Mouse (Mus musculus): Measurements from ENCODE around the gene Sap30bp. TPM values are rescaled to one million over a fixed set of nuclear protein-coding genes. Genes with fewer than 3 reads are reported as not detected.

Sap30bp gene
- polyA plus RNA-seq (2014; fragmentation: Nextera tagmentation; extraction: Ambion mirVana): 48.4 and 49.9 TPM in 2 replicates

- Histone ChIP-seq H3K4me1 (ENCODE audit: control insufficient read depth, insufficient read depth, low read length) (peaks cover 17% of the 10 kb centered on the region), H3K36me3 (ENCODE audit: control insufficient read depth, insufficient read depth, low read length) (peaks cover 29% of the 10 kb centered on the region), H3K4me3 (replicated peaks; ENCODE audit: low read depth, low read length) (peak within 1 kb of the TSS; percentile 97), H3K27ac (replicated peaks; ENCODE audit: low read depth, low read length) (peak within 1 kb of the TSS; percentile 66), H3K9ac (replicated peaks; ENCODE audit: low read length) (peak within 1 kb of the TSS; percentile 84), H3K27me3 (ENCODE audit: control insufficient read depth, insufficient read depth, low read length) (no peaks in the 10 kb centered on the region), H3K9me3 (ENCODE audit: control insufficient read depth, low read length) (no peaks in the 10 kb centered on the region), H3K4me2 (ENCODE audit: low read length) (peak within 1 kb of the TSS; percentile 85)
- DNase-seq: peak; percentile 100
- peak; percentile 94 for ATAC-seq (ENCODE audit: low FRiP score, low TSS enrichment)
- WGBS: under 1% methylated on average over 28 of the region's 28 CpGs
Measured at GRCm38 (mm10) chr11:115933108-115933746, at the start of gene Sap30bp, which contains the start of gene Recql5. Gene Sap30bp (plus strand): TSS chr11:115933282. Gene Recql5 (minus strand): TSS chr11:115933477.

DNA sequence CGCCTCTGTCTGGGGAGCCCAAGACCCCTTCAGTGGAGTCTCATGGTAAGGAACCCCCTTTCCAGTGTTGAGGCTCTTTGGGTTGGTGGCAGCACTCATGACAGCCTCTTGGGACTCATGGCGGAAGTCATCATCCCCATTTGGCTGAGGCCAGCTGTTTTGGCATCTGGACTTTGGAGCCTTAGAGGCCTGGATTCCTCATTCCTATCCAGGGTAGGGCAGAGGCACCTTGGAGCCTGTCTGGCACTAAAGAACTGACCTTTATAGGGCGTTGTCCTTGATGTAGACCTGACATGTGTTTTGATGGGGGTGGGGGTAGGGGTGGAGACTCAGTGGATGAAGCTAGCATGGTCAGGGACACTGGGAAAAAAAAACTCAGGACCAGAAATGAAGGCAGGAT, 48.7 kb upstream of the Sap30bp start:
- no peak overlapping the region for H3K27ac ChIP-seq (replicated peaks; ENCODE audit: low read depth, low read length)
- H3K4me3 ChIP-seq (replicated peaks; ENCODE audit: low read depth, low read length): no peak overlapping the region
- 94% methylated on average over 3 of the region's 3 CpGs for WGBS
- no peaks in the 10 kb centered on the region for H3K27me3 ChIP-seq (ENCODE audit: control insufficient read depth, insufficient read depth, low read length)
- no peaks in the 10 kb centered on the region for H3K4me1 ChIP-seq (ENCODE audit: control insufficient read depth, insufficient read depth, low read length)
- H3K9ac ChIP-seq (replicated peaks; ENCODE audit: low read length): no peak overlapping the region
- no peak for ATAC-seq (ENCODE audit: low FRiP score, low TSS enrichment)
- no peaks in the 10 kb centered on the region for H3K36me3 ChIP-seq (ENCODE audit: control insufficient read depth, insufficient read depth, low read length)
- H3K4me2 ChIP-seq (ENCODE audit: low read length): no peak overlapping the region
- no peaks in the 10 kb centered on the region for H3K9me3 ChIP-seq (ENCODE audit: control insufficient read depth, low read length)
- DNase-seq: no peak

DNA sequence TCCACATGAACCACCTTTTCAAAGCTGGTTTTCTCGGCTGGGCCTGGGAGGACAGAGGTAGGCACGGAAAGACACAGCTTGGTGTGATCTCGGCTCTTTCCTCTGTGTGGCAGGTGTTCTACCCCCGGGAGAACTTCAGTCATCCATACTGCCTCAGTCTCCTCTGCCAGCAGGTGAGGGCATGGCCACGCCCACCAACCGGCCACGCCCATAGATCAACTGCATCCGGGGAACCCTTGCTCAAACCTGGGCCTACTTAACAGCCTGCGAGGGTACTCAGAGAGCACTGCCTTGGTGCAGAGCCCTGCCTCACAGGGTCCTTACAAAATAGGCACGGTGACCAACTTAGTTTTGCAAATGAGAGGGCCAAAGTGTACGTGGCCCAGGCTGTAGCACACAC, 47.8 kb upstream of the Sap30bp start:
- H3K4me3 ChIP-seq (replicated peaks; ENCODE audit: low read depth, low read length): no peak overlapping the region
- 70% methylated on average over 11 of the region's 11 CpGs for WGBS
- H3K27ac ChIP-seq (replicated peaks; ENCODE audit: low read depth, low read length): no peak overlapping the region
- H3K9me3 ChIP-seq (ENCODE audit: control insufficient read depth, low read length): no peaks in the 10 kb centered on the region
- H3K4me2 ChIP-seq (ENCODE audit: low read length): no peak overlapping the region
- no peaks in the 10 kb centered on the region for H3K4me1 ChIP-seq (ENCODE audit: control insufficient read depth, insufficient read depth, low read length)
- H3K9ac ChIP-seq (replicated peaks; ENCODE audit: low read length): no peak overlapping the region
- ATAC-seq (ENCODE audit: low FRiP score, low TSS enrichment) (no peak), DNase-seq (no peak)
- H3K36me3 ChIP-seq (ENCODE audit: control insufficient read depth, insufficient read depth, low read length): no peaks in the 10 kb centered on the region
- no peaks in the 10 kb centered on the region for H3K27me3 ChIP-seq (ENCODE audit: control insufficient read depth, insufficient read depth, low read length)

GRCm38 (mm10) chr11:115886446-115886845, 46.6 kb upstream of the Sap30bp start:
- H3K36me3 ChIP-seq (ENCODE audit: control insufficient read depth, insufficient read depth, low read length): no peaks in the 10 kb centered on the region
- no peak overlapping the region for H3K9ac ChIP-seq (replicated peaks; ENCODE audit: low read length)
- H3K4me3 ChIP-seq (replicated peaks; ENCODE audit: low read depth, low read length): no peak overlapping the region
- H3K9me3 ChIP-seq (ENCODE audit: control insufficient read depth, low read length): no peaks in the 10 kb centered on the region
- H3K4me2 ChIP-seq (ENCODE audit: low read length): no peak overlapping the region
- 89% methylated on average over 11 of the region's 11 CpGs for WGBS
- no peaks in the 10 kb centered on the region for H3K4me1 ChIP-seq (ENCODE audit: control insufficient read depth, insufficient read depth, low read length)
- no peak for DNase-seq
- no peaks in the 10 kb centered on the region for H3K27me3 ChIP-seq (ENCODE audit: control insufficient read depth, insufficient read depth, low read length)
- no peak overlapping the region for H3K27ac ChIP-seq (replicated peaks; ENCODE audit: low read depth, low read length)
- ATAC-seq (ENCODE audit: low FRiP score, low TSS enrichment): no peak

- H3K9ac ChIP-seq (replicated peaks; ENCODE audit: low read length): no peak overlapping the region; the same call in 1 of the 2 replicates
- WGBS: 78% methylated on average over 5 of the region's 5 CpGs
- H3K27ac ChIP-seq (replicated peaks; ENCODE audit: low read depth, low read length): no peak overlapping the region
- ATAC-seq (ENCODE audit: low FRiP score, low TSS enrichment) (no peak), DNase-seq (no peak)
- H3K36me3 ChIP-seq (ENCODE audit: control insufficient read depth, insufficient read depth, low read length): peaks cover 6% of the 10 kb centered on the region; the same call in 1 of the 2 replicates
- no peaks in the 10 kb centered on the region for H3K4me1 ChIP-seq (ENCODE audit: control insufficient read depth, insufficient read depth, low read length)
- no peak overlapping the region for H3K4me3 ChIP-seq (replicated peaks; ENCODE audit: low read depth, low read length)
- no peak overlapping the region for H3K4me2 ChIP-seq (ENCODE audit: low read length)
- no peaks in the 10 kb centered on the region for H3K9me3 ChIP-seq (ENCODE audit: control insufficient read depth, low read length)
- no peaks in the 10 kb centered on the region for H3K27me3 ChIP-seq (ENCODE audit: control insufficient read depth, insufficient read depth, low read length)
Measured at GRCm38 (mm10) chr11:115888020-115888419, 45.1 kb upstream of the Sap30bp start.

GRCm38 (mm10) chr11:115889159-115889558, 43.9 kb upstream of the Sap30bp start:
- Histone ChIP-seq H3K9me3 (ENCODE audit: control insufficient read depth, low read length) (no peaks in the 10 kb centered on the region), H3K4me2 (ENCODE audit: low read length) (no peak overlapping the region), H3K36me3 (ENCODE audit: control insufficient read depth, insufficient read depth, low read length) (peaks cover 16% of the 10 kb centered on the region), H3K27ac (replicated peaks; ENCODE audit: low read depth, low read length) (no peak overlapping the region), H3K4me1 (ENCODE audit: control insufficient read depth, insufficient read depth, low read length) (no peaks in the 10 kb centered on the region), H3K9ac (replicated peaks; ENCODE audit: low read length) (no peak overlapping the region), H3K4me3 (replicated peaks; ENCODE audit: low read depth, low read length) (no peak overlapping the region), H3K27me3 (ENCODE audit: control insufficient read depth, insufficient read depth, low read length) (no peaks in the 10 kb centered on the region)
- no peak for ATAC-seq (ENCODE audit: low FRiP score, low TSS enrichment)
- WGBS: 90% methylated on average over 6 of the region's 6 CpGs
- DNase-seq: no peak

- H3K4me3 ChIP-seq (replicated peaks; ENCODE audit: low read depth, low read length): no peak overlapping the region
- no peak overlapping the region for H3K4me2 ChIP-seq (ENCODE audit: low read length)
- H3K9me3 ChIP-seq (ENCODE audit: control insufficient read depth, low read length): no peaks in the 10 kb centered on the region
- H3K4me1 ChIP-seq (ENCODE audit: control insufficient read depth, insufficient read depth, low read length): no peaks in the 10 kb centered on the region
- no peaks in the 10 kb centered on the region for H3K27me3 ChIP-seq (ENCODE audit: control insufficient read depth, insufficient read depth, low read length)
- WGBS: 58% methylated on average over 6 of the region's 6 CpGs
- H3K36me3 ChIP-seq (ENCODE audit: control insufficient read depth, insufficient read depth, low read length): peaks cover 44% of the 10 kb centered on the region
- ATAC-seq (ENCODE audit: low FRiP score, low TSS enrichment) (no peak), DNase-seq (no peak)
- no peak overlapping the region for H3K9ac ChIP-seq (replicated peaks; ENCODE audit: low read length)
- no peak overlapping the region for H3K27ac ChIP-seq (replicated peaks; ENCODE audit: low read depth, low read length)
Measured at GRCm38 (mm10) chr11:115892213-115892612, 40.9 kb upstream of the Sap30bp start.

DNA sequence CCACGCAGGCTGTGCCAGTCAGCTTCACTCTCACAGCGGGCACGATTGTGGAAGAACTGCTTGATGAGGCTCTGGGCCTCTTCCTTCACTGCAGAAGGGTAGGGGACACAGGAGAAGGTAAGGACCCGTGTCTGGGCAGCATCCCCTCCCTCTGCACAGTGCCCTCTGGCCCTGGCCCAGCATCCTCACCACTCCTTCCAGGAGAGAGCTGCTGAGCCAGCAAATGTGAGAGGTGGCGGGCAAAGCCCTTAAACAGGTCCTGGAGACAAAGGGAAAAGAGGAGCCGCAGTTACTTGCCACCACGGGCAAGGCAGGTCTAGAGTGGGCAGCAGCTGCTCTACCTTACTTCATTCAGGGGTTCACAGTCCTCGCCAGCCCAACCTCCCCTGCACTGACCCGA, 40.0 kb upstream of the Sap30bp start:
- H3K27ac ChIP-seq (replicated peaks; ENCODE audit: low read depth, low read length): no peak overlapping the region
- no peak for ATAC-seq (ENCODE audit: low FRiP score, low TSS enrichment)
- no peaks in the 10 kb centered on the region for H3K9me3 ChIP-seq (ENCODE audit: control insufficient read depth, low read length)
- no peak overlapping the region for H3K4me3 ChIP-seq (replicated peaks; ENCODE audit: low read depth, low read length)
- no peak overlapping the region for H3K9ac ChIP-seq (replicated peaks; ENCODE audit: low read length)
- no peaks in the 10 kb centered on the region for H3K27me3 ChIP-seq (ENCODE audit: control insufficient read depth, insufficient read depth, low read length)
- 89% methylated on average over 9 of the region's 9 CpGs for WGBS
- H3K4me2 ChIP-seq (ENCODE audit: low read length): no peak overlapping the region
- H3K4me1 ChIP-seq (ENCODE audit: control insufficient read depth, insufficient read depth, low read length): no peaks in the 10 kb centered on the region
- H3K36me3 ChIP-seq (ENCODE audit: control insufficient read depth, insufficient read depth, low read length): peaks cover 44% of the 10 kb centered on the region
- no peak for DNase-seq

DNA sequence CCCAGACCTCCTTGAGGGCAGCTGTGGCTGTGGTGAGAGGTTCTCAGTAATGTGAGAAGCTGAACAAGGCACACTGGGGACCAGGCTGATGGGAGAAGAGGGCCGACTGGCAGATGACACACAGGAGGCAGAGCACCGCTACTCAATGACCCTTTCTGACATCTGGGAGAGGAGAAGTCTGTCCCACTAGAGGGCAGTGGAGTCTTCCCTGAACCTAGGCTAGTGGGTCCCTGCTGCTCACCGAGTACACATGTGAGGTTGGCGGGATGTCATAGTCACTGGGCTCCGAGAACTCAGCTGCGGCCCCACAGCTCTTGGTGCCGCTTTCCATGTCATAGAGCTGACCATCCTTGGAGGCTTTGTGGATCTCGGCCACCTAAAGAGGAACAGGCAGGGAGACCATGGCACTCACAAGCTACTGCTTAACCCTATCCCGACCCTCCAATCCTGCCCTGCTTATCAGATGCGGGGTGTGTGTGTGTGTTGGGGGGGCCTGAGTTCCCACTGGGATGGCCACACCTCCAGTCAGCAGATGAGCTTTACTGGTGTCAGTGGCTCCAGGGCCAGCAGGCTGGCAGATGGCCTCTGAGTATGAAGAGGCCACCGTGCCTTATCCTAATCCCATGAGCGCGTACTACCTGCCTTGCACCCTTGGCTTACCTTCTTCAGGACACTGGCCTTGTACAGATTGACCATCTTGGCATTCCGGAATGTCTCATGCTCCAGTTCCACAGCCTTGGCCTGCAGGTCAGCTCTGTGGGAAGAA, 38.1 kb upstream of the Sap30bp start:
- no peak for DNase-seq
- Histone ChIP-seq H3K4me1 (ENCODE audit: control insufficient read depth, insufficient read depth, low read length) (no peaks in the 10 kb centered on the region), H3K9ac (replicated peaks; ENCODE audit: low read length) (no peak overlapping the region), H3K36me3 (ENCODE audit: control insufficient read depth, insufficient read depth, low read length) (peaks cover 44% of the 10 kb centered on the region), H3K4me2 (ENCODE audit: low read length) (no peak overlapping the region), H3K9me3 (ENCODE audit: control insufficient read depth, low read length) (no peaks in the 10 kb centered on the region), H3K27me3 (ENCODE audit: control insufficient read depth, insufficient read depth, low read length) (no peaks in the 10 kb centered on the region), H3K4me3 (replicated peaks; ENCODE audit: low read depth, low read length) (no peak overlapping the region), H3K27ac (replicated peaks; ENCODE audit: low read depth, low read length) (no peak overlapping the region)
- ATAC-seq (ENCODE audit: low FRiP score, low TSS enrichment): no peak
- WGBS: 69% methylated on average over 14 of the region's 14 CpGs

All from midbrain, embryonic 14.5 days (tissue).